Mouse (Mus musculus) embryonic facial prominence, embryonic 10.5 days (tissue): ENCODE results near the gene Rnf208. TPM values are rescaled to one million over a fixed set of nuclear protein-coding genes. Genes with fewer than 3 reads are reported as not detected.

Source experiments
- DNase-seq: peaks from one replicate; pipeline ENCODE4 v3.0.0-alpha.2; 2017; ENCODE audit warnings: low spot score
- H3K27ac ChIP-seq: fragments of 300-500 bp; sonication (generic); replicated peaks from 2 replicates; pipeline ENCODE4 v1.5.1; 2016; ENCODE audit warnings: mild to moderate bottlenecking
- H3K27me3 ChIP-seq: fragments of 300-500 bp; sonication (generic); replicated peaks from 2 replicates; pipeline ENCODE4 v1.6.1; 2016; ENCODE audit warnings: low read depth, mild to moderate bottlenecking; ENCODE audit not compliant: poor library complexity, severe bottlenecking
- H3K36me3 ChIP-seq: fragments of 300-500 bp; sonication (generic); replicated peaks from 2 replicates; pipeline ENCODE4 v1.6.1; 2016; ENCODE audit warnings: mild to moderate bottlenecking, moderate library complexity
- H3K4me1 ChIP-seq: fragments of 300-500 bp; sonication (generic); 2 replicates; pipeline ENCODE4 v1.6.1; 2016
- H3K4me3 ChIP-seq: fragments of 300-500 bp; sonication (generic); 2 replicates; pipeline ENCODE4 v1.5.1; 2016; ENCODE audit warnings: mild to moderate bottlenecking, moderate library complexity
- H3K9me3 ChIP-seq: fragments of 300-500 bp; sonication (generic); 2 replicates; pipeline ENCODE4 v1.6.1; 2016; ENCODE audit warnings: mild to moderate bottlenecking
- WGBS: fragments of 180-500 bp; shearing (Covaris S2); methylation state at CpG from one replicate; pipeline ENCODE4 v1.1.7; 2016; 5-methylcytosine and 5-hydroxymethylcytosine counted together
- polyA plus RNA-seq: library from polyadenylated mRNA; unstranded; fragments of >200 nt; fragmentation: Nextera tagmentation; extraction: Ambion mirVana; gene quantifications from 2 replicates; pipeline ENCODE4 v1.2.1, GENCODE M21; 2016

Gene Rnf208
- polyA plus RNA-seq, 1 experiment from 2014 or later = 15.1 TPM

- DNase-seq = no peak
- under 1% methylated on average over 24 of the region's 24 CpGs for WGBS
- Histone ChIP-seq H3K27ac (peak overlapping the region; percentile 98), H3K9me3 (no peaks in the 10 kb centered on the region), H3K4me1 (peaks cover 19% of the 10 kb centered on the region), H3K4me3 (peak overlapping the region; percentile 96), H3K27me3 (peaks cover 25% of the 10 kb centered on the region), H3K36me3 (peaks cover 40% of the 10 kb centered on the region)
These were observed 31.4 kb upstream of the Rnf208 start for GRCm38 (mm10) chr2:25210686-25211085.

GRCm38 (mm10) chr2:25211121-25211670 lies 30.9 kb upstream of the Rnf208 start, which contains the start of gene Nelfb:
Nelfb (minus strand) TSS chr2:25211489.
- WGBS = under 1% methylated on average over 44 of the region's 44 CpGs
- DNase-seq = peak; percentile 95
- Histone ChIP-seq H3K27ac (peak within 1 kb of the TSS; percentile 98), H3K9me3 (no peaks in the 10 kb centered on the region), H3K36me3 (peaks cover 35% of the 10 kb centered on the region), H3K4me1 (peaks cover 19% of the 10 kb centered on the region), H3K4me3 (peak within 1 kb of the TSS; percentile 96), H3K27me3 (peaks cover 25% of the 10 kb centered on the region)

- no peak for DNase-seq
- H3K4me3 ChIP-seq = no peak overlapping the region
- WGBS = 67% methylated on average over 23 of the region's 23 CpGs
These were observed 28.7 kb upstream of the Rnf208 start for GRCm38 (mm10) chr2:25213266-25213865.

GRCm38 (mm10) chr2:25214444-25214843 lies 27.6 kb upstream of the Rnf208 start, which contains the start of gene Stpg3:
Stpg3 (minus strand) TSS chr2:25214637.
- Histone ChIP-seq H3K36me3 (peaks cover 5% of the 10 kb centered on the region; the same call in 1 of the 2 replicates), H3K4me3 (no peak within 1 kb of the TSS), H3K27ac (no peak within 1 kb of the TSS), H3K4me1 (peaks cover 19% of the 10 kb centered on the region), H3K9me3 (no peaks in the 10 kb centered on the region), H3K27me3 (peaks cover 25% of the 10 kb centered on the region)
- no peak for DNase-seq
- 70% methylated on average over 3 of the region's 3 CpGs for WGBS

More at GRCm38 (mm10) chr2:25213266-25213865, 28.7 kb upstream of the Rnf208 start:
- Histone ChIP-seq H3K27ac (no peak overlapping the region), H3K4me1 (peaks cover 19% of the 10 kb centered on the region), H3K9me3 (no peaks in the 10 kb centered on the region), H3K36me3 (peaks cover 13% of the 10 kb centered on the region), H3K27me3 (peaks cover 25% of the 10 kb centered on the region)

- Histone ChIP-seq H3K4me3 (no peak overlapping the region), H3K36me3 (peaks cover 14% of the 10 kb centered on the region), H3K4me1 (no peaks in the 10 kb centered on the region), H3K27ac (no peak overlapping the region), H3K9me3 (no peaks in the 10 kb centered on the region), H3K27me3 (peaks cover 18% of the 10 kb centered on the region)
- no peak for DNase-seq
- WGBS = 63% methylated on average over 2 of the region's 2 CpGs
These were observed 24.4 kb upstream of the Rnf208 start for GRCm38 (mm10) chr2:25217666-25218065.

GRCm38 (mm10) chr2:25218445-25218844 lies 23.6 kb upstream of the Rnf208 start, which contains the start of gene Fam166a:
Fam166a (plus strand) TSS chr2:25218745.
- Histone ChIP-seq H3K9me3 (no peaks in the 10 kb centered on the region), H3K36me3 (peaks cover 22% of the 10 kb centered on the region), H3K4me1 (peaks cover 5% of the 10 kb centered on the region), H3K4me3 (no peak within 1 kb of the TSS), H3K27ac (no peak within 1 kb of the TSS), H3K27me3 (peaks cover 10% of the 10 kb centered on the region; the same call in 1 of the 2 replicates)
- no peak for DNase-seq

- H3K4me1 ChIP-seq = peaks cover 17% of the 10 kb centered on the region
- no peaks in the 10 kb centered on the region for H3K27me3 ChIP-seq
- no peaks in the 10 kb centered on the region for H3K9me3 ChIP-seq
- H3K27ac ChIP-seq = no peak overlapping the region
- WGBS = 70% methylated on average over 5 of the region's 5 CpGs
- H3K4me3 ChIP-seq = no peak overlapping the region
- peaks cover 26% of the 10 kb centered on the region for H3K36me3 ChIP-seq
- no peak for DNase-seq
These were observed 20.7 kb upstream of the Rnf208 start for GRCm38 (mm10) chr2:25221331-25221772.

- 1% methylated on average over 53 of the region's 53 CpGs for WGBS
- peak overlapping the region; percentile 84 for H3K4me3 ChIP-seq
- H3K27ac ChIP-seq = peak overlapping the region; percentile 93
- no peaks in the 10 kb centered on the region for H3K27me3 ChIP-seq
- peaks cover 26% of the 10 kb centered on the region for H3K4me1 ChIP-seq
- peaks cover 26% of the 10 kb centered on the region for H3K36me3 ChIP-seq
- H3K9me3 ChIP-seq = no peaks in the 10 kb centered on the region
- no peak for DNase-seq
These were observed 18.2 kb upstream of the Rnf208 start for GRCm38 (mm10) chr2:25223681-25224491.

GRCm38 (mm10) chr2:25224492-25224765 lies 17.6 kb upstream of the Rnf208 start, which contains the start of gene Tubb4b:
Tubb4b (minus strand) TSS chr2:25224702.
- under 1% methylated on average over 17 of the region's 17 CpGs for WGBS
- Histone ChIP-seq H3K27ac (peak within 1 kb of the TSS; percentile 93), H3K27me3 (no peaks in the 10 kb centered on the region), H3K36me3 (peaks cover 26% of the 10 kb centered on the region), H3K9me3 (no peaks in the 10 kb centered on the region), H3K4me3 (peak within 1 kb of the TSS; percentile 84), H3K4me1 (peaks cover 29% of the 10 kb centered on the region)
- DNase-seq = no peak

- Histone ChIP-seq H3K27me3 (peaks cover under 1% of the 10 kb centered on the region; the same call in 1 of the 2 replicates), H3K36me3 (peaks cover 26% of the 10 kb centered on the region), H3K4me3 (peak overlapping the region; percentile 84), H3K4me1 (peaks cover 29% of the 10 kb centered on the region), H3K9me3 (no peaks in the 10 kb centered on the region), H3K27ac (peak overlapping the region; percentile 91)
- WGBS = 2% methylated on average over 41 of the region's 41 CpGs
- peak; percentile 98 for DNase-seq
These were observed 17.0 kb upstream of the Rnf208 start for GRCm38 (mm10) chr2:25224766-25225752.

GRCm38 (mm10) chr2:25225811-25226379 lies 16.2 kb upstream of the Rnf208 start:
- WGBS = 75% methylated on average over 8 of the region's 8 CpGs
- H3K9me3 ChIP-seq = no peaks in the 10 kb centered on the region
- DNase-seq = no peak
- H3K36me3 ChIP-seq = peaks cover 26% of the 10 kb centered on the region
- peaks cover 29% of the 10 kb centered on the region for H3K4me1 ChIP-seq
- H3K4me3 ChIP-seq = peak overlapping the region; percentile 84
- peak overlapping the region; percentile 91 for H3K27ac ChIP-seq
- peaks cover 8% of the 10 kb centered on the region for H3K27me3 ChIP-seq
